Mouse (Mus musculus) myocyte (in vitro differentiated cells): ENCODE results near the gene Ereg.

Source experiments
- E2F4 ChIP-seq: IDR thresholded peaks from one replicate; pipeline ENCODE4 v1.6.1; 2011; ENCODE audit warnings: mild to moderate bottlenecking, control low read depth, moderate library complexity; ENCODE audit not compliant: insufficient read depth
- MYOG ChIP-seq, 3 experiments: IDR thresholded peaks; one replicate each; pipeline ENCODE4 v1.6.1; 2011; ENCODE audit warnings: control low read depth in 2 of 3, low read depth in 2 of 3, mild to moderate bottlenecking in 2 of 3; ENCODE audit not compliant: insufficient read length in 2 of 3, control insufficient read depth in 1 of 3, insufficient read depth in 1 of 3

DNA sequence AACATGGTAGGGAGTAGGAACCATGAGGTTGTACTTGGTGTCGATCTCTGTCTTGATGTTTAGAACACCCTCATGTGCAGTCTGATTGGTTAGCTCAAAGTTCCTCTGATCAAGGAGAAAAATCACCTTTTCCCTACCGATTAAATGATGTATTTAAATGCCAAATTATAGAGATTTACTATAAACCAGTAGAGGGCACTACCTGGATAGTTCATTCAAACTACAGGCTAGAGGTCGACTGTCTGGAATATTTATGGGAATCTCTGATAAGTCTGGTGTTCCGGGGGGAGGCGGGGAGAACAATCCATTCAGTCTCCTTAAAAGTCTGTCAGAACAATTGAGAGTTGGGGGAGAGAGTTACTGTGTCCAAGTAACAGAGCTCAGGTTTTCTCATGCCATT, 10.9 kb downstream of the Ereg start:
- TF ChIP-seq MYOG (IDR thresholded peaks at IDR 0.05; ENCODE audit: control insufficient read depth in 1 of 3, insufficient read depth in 1 of 3, insufficient read length in 2 of 3, low read depth in 2 of 3) (no peak), E2F4 (no peak)
